Mouse (Mus musculus): Measurements from ENCODE around the gene Capn2.

- TF ChIP-seq CTCF (IDR thresholded peaks at IDR 0.05; ENCODE audit: control insufficient read depth, insufficient read depth, insufficient replicate concordance, low read depth, low read length), result no peak
- no peak for TF ChIP-seq POLR2A (IDR thresholded peaks at IDR 0.05; ENCODE audit: control insufficient read depth, low read depth, low read length)
Measured at GRCm38 (mm10) chr1:182501815-182502405, 15.5 kb downstream of the Capn2 start.
